Mouse (Mus musculus) forebrain, embryonic 10.5 days (tissue): ENCODE measurements around the gene Csnk2a1. TPM values are rescaled to one million over a fixed set of nuclear protein-coding genes. Genes with fewer than 3 reads are reported as not detected.
"Not testable (repeated sequence)": the region's sequence is repeated elsewhere in the genome, so short reads cannot be mapped to it uniquely, and the experiment has no call there.

Source experiments
- DNase-seq: peaks from one replicate; pipeline ENCODE4 v3.0.0-alpha.2; 2017; ENCODE audit warnings: low spot score; ENCODE audit errors: extremely low spot score
- H3K27ac ChIP-seq: fragments of 300-500 bp; sonication (generic); 2 replicates; pipeline ENCODE4 v1.5.1; 2016; ENCODE audit warnings: mild to moderate bottlenecking
- H3K27me3 ChIP-seq: fragments of 300-500 bp; sonication (generic); 2 replicates; pipeline ENCODE4 v1.6.1; 2016; ENCODE audit warnings: mild to moderate bottlenecking; ENCODE audit not compliant: poor library complexity, severe bottlenecking
- H3K36me3 ChIP-seq: fragments of 300-500 bp; sonication (generic); replicated peaks from 2 replicates; pipeline ENCODE4 v1.6.1; 2016; ENCODE audit warnings: mild to moderate bottlenecking, moderate library complexity
- H3K4me1 ChIP-seq: fragments of 300-500 bp; sonication (generic); 2 replicates; pipeline ENCODE4 v1.6.1; 2016
- H3K4me3 ChIP-seq: fragments of 300-500 bp; sonication (generic); 2 replicates; pipeline ENCODE4 v1.5.1; 2016; ENCODE audit warnings: mild to moderate bottlenecking, moderate library complexity
- H3K9me3 ChIP-seq: fragments of 300-500 bp; sonication (generic); 2 replicates; pipeline ENCODE4 v1.6.1; 2016; ENCODE audit warnings: mild to moderate bottlenecking, moderate library complexity
- WGBS: fragments of 180-500 bp; shearing (Covaris S2); methylation state at CpG from one replicate; pipeline ENCODE4 v1.1.7; 2016; 5-methylcytosine and 5-hydroxymethylcytosine counted together
- polyA plus RNA-seq: library from polyadenylated mRNA; unstranded; fragments of >200 nt; fragmentation: Nextera tagmentation; extraction: Ambion mirVana; gene quantifications from 2 replicates; pipeline ENCODE4 v1.2.1, GENCODE M21; 2016

Csnk2a1 gene
- polyA plus RNA-seq, 1 experiment from 2014 or later = 91.0 TPM

DNA sequence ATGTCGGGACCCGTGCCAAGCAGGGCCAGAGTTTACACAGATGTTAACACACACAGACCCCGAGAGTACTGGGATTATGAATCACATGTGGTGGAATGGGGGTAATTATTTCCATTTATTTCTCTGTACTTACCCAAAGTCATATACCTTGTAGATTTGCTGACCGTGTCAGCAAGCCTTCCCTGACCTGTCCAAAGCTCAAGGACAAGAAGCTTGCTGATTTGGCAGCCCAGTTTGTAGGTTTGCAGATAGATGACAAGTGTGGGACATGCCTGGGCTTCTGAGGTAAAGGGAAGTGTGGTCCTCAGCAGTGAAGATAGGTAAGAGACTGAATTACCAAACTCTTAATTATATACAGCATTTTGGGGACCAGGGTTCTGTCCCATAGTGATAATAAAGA lies 23.9 kb downstream of the Csnk2a1 start:
- no peaks in the 10 kb centered on the region for H3K9me3 ChIP-seq
- H3K27ac ChIP-seq = no peak overlapping the region
- peaks cover 51% of the 10 kb centered on the region for H3K36me3 ChIP-seq
- no peak for DNase-seq
- no peak overlapping the region for H3K4me3 ChIP-seq
- WGBS = 92% methylated on average over 4 of the region's 4 CpGs
- H3K27me3 ChIP-seq = no peaks in the 10 kb centered on the region
- H3K4me1 ChIP-seq = no peaks in the 10 kb centered on the region

DNA sequence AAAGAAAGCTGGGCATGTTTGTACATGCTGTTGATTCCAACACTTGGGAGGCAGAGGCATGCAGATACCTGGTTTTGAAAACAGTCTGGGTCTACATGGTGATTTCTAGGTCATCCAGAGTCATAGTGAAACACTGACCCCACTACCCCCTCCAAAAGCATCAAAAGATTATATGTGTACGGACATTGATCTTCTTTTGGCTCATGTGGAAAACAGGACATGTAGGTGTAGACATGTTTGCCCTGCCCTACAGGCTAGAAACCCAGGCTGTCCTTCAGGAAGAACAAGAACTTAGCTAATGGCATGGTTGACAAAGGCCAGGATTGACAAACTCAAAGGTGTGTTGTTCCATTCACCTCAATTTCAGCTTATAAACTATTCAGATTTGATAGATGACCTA lies 33.1 kb downstream of the Csnk2a1 start:
- no peak for DNase-seq
- no peak overlapping the region for H3K4me3 ChIP-seq
- H3K27ac ChIP-seq = no peak overlapping the region
- H3K4me1 ChIP-seq = no peaks in the 10 kb centered on the region
- no peaks in the 10 kb centered on the region for H3K27me3 ChIP-seq
- no peaks in the 10 kb centered on the region for H3K9me3 ChIP-seq
- H3K36me3 ChIP-seq = peaks cover 85% of the 10 kb centered on the region
- WGBS = 91% methylated on average over 1 of the region's 1 CpGs

DNA sequence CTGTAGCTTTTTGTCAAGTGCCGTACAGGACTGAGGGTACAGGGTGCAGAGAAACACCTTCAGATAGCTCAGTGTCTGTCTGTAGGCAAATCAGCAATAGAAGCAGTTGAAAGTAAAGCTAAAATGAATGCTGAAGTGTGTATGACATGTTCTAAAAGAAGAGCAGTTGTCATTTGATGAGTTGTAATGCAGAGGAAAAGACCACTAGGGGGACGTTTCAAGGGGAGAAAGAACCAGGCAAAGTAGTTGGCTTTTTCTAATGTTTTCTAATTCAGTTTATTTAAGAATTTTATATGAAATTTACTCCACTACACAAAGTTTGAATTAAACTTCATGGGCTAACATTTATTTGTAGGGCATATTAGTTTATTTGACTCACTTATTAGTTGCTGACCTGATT lies 47.0 kb downstream of the Csnk2a1 start:
- Histone ChIP-seq H3K27me3 (no peaks in the 10 kb centered on the region), H3K4me1 (no peaks in the 10 kb centered on the region), H3K36me3 (peaks cover 91% of the 10 kb centered on the region), H3K9me3 (no peaks in the 10 kb centered on the region), H3K27ac (no peak overlapping the region), H3K4me3 (no peak overlapping the region)
- DNase-seq = no peak
- 80% methylated on average over 2 of the region's 2 CpGs for WGBS

DNA sequence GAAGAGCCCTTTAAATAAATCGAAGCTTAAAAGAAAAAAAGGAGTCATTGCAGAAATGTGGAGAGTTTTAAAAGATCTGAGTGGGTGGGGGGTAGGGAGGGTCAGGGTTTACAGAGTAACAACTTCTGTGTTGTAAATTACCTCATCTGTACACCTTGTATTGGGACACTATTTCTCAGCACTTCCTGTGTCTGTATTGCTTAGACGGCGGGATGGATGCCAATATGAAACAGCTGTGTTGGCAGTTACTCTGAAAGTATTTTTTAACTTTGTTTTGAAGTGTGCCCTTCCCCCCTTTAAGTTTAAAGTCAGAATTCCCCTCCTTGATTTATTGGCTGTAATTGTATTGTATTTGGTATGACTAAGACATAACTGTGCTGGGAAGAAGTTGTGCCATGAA lies 54.8 kb downstream of the Csnk2a1 start:
- WGBS = 92% methylated on average over 3 of the region's 3 CpGs
- H3K4me1 ChIP-seq = no peaks in the 10 kb centered on the region
- H3K4me3 ChIP-seq = no peak overlapping the region
- H3K27ac ChIP-seq = no peak overlapping the region
- H3K36me3 ChIP-seq = peaks cover 89% of the 10 kb centered on the region
- DNase-seq = no peak
- H3K9me3 ChIP-seq = no peaks in the 10 kb centered on the region
- H3K27me3 ChIP-seq = no peaks in the 10 kb centered on the region

DNA sequence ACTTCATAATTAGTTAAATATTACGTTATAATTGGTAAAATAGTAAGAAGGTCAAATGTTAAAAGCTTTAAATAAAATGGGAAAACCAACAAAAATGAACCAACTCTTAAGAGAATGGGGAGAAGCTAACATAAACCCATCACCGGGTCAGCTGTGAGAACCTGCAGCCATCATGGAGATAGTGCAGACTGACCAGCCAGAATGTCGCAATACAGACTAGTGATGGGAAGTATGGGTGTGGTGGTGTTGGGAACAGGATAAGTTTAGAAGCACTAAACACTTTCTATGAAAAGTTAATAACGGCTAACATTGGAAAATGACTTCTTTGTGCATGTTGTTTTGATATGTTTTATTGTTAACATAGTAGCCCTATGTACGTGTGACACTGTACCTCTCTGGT lies 60.9 kb downstream of the Csnk2a1 start:
- WGBS = 93% methylated on average over 5 of the region's 5 CpGs
- DNase-seq = no peak
- Histone ChIP-seq H3K9me3 (no peaks in the 10 kb centered on the region), H3K36me3 (peaks cover 53% of the 10 kb centered on the region), H3K4me3 (no peak overlapping the region), H3K4me1 (no peaks in the 10 kb centered on the region), H3K27ac (no peak overlapping the region), H3K27me3 (no peaks in the 10 kb centered on the region)

DNA sequence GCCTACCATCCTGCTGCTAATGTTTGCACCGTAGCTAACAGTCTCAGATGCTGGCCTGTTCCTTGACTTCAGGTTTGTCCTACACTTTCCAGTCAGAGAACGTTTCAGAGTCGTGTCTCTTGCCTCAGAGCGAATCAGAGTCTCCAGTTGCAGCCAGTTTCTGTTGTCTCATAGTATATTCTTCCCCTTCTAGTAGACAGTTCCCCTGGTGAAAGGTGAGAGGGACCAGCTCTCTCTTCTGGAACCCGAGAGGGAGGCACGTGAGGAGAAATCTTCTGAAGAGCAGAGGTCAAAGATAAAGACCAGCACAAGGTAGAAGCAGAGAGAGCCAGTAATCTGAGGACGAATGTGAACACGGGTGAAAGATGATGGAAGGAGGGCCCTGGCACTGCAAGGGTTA lies 61.4 kb downstream of the Csnk2a1 start:
- no peak overlapping the region for H3K27ac ChIP-seq
- H3K36me3 ChIP-seq = peaks cover 48% of the 10 kb centered on the region
- H3K4me1 ChIP-seq = peaks cover 1% of the 10 kb centered on the region
- DNase-seq = no peak
- WGBS = 85% methylated on average over 8 of the region's 8 CpGs
- H3K4me3 ChIP-seq = no peak overlapping the region
- no peaks in the 10 kb centered on the region for H3K27me3 ChIP-seq
- H3K9me3 ChIP-seq = no peaks in the 10 kb centered on the region

DNA sequence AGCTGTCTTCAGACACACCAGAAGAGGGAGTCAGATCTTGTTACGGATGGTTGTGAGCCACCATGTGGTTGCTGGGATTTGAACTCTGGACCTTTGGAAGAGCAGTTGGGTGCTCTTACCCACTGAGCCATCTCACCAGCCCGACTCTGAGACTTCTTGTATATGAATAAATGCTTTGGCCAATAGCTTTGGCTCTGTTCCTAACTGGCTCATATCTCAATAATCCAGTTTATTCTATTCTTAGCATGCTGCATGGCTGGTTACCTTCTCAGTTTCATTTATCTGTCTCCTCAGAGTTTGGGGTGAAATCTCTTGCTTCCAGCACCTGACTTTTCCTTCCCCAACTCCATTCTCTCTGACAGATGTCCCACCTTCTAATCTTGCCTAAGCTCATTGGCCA lies 63.0 kb downstream of the Csnk2a1 start:
- H3K9me3 ChIP-seq, H3K27me3 ChIP-seq, DNase-seq, H3K27ac ChIP-seq, H3K4me3 ChIP-seq: not testable (repeated sequence)
- H3K4me1 ChIP-seq = peaks cover 10% of the 10 kb centered on the region
- 75% methylated on average over 2 of the region's 2 CpGs for WGBS
- H3K36me3 ChIP-seq = peaks cover 33% of the 10 kb centered on the region

DNA sequence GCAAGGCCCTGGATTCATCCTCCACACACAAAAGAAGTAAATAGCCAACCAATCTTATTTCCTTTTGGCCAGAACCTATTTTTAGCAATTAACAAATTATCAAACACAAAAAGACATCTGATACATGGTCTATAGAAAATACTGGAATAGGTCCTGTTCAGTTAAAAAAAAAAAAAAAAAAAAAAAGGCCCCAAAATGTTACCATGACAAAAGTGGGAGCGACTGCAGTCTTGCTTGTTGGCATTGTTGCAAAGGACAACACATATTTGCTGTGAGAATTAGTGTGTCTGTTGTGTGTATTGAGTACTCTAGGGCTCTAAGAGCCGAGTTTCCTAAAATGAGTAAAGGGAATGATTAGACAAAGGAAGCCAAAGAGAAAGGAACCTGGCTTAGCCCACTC lies 65.8 kb downstream of the Csnk2a1 start:
- Histone ChIP-seq H3K27me3 (no peaks in the 10 kb centered on the region), H3K36me3 (peaks cover 15% of the 10 kb centered on the region), H3K9me3 (no peaks in the 10 kb centered on the region), H3K4me3 (no peak overlapping the region), H3K4me1 (peaks cover 20% of the 10 kb centered on the region), H3K27ac (no peak overlapping the region)
- DNase-seq = no peak
- 59% methylated on average over 2 of the region's 2 CpGs for WGBS

DNA sequence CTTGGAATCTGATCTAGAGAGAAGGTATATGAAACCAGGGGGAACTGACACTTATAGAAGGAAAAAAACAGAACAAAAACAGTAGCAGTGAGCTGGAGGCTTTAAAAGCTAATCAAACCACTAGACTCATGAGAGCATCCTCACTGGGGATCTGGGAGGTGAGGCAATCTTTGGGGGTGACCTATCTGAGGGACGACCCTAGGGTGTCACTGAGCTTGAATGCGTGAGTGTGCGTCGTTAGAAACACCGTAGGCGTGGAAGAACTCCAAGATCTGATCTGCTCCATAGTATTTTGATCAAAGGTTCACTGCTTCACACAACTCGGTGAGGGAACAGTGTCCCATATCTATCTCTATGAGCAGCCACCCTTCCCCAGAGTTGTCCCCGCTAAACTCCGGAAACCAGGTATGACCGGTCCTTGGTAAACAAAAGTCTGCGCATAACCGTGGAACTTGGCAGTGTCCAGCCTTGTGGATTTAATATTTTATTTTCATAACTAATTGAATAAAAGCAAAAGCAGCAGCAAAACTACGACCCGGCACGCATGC lies 66.6 kb downstream of the Csnk2a1 start:
- WGBS = 2% methylated on average over 15 of the region's 15 CpGs
- no peak for DNase-seq
- no peaks in the 10 kb centered on the region for H3K9me3 ChIP-seq

DNA sequence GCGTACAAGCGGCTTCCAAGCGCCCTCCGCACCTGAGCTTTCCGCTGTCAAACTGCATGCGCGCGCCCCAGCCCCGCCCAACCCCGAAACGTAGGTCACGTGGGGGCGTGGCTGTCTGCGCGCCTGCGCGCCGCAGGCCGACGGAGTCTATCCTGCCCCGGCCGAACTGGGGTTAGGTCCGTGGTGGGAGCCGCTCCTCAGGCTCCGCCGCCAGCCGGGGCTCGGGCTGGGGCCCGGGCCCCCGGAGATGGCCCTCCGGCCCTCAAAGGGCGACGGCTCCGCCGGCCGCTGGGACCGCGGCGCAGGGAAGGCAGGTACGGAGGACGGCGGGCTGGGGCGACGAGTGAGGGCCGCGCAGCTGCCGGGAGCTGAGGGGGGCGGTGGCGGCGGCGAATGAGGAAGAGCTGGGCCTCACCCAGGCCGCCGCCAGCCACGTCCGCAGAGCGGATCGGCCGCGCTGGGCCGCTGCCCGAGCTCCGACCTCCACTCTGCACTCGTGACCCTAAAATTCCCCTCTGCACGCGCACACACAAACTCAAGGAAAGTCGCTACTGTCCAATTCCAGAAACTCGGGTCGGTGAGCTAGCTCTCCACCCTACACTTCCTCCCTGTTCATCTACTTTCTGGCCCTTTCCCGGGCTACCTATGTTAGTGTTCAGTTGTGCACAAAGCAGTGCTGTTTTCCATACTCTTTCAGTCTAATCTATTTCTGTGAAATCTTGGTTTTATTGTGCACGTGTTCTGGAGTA lies 67.3 kb downstream of the Csnk2a1 start, which contains the start of gene Tbc1d20:
TSS of gene Tbc1d20 (plus strand) at position 102 of the 749 bp plus-strand sequence.
- Histone ChIP-seq H3K4me1 (peaks cover 20% of the 10 kb centered on the region), H3K36me3 (peaks cover 10% of the 10 kb centered on the region), H3K27me3 (no peaks in the 10 kb centered on the region), H3K27ac (peak within 1 kb of the TSS; percentile 95), H3K4me3 (peak within 1 kb of the TSS; percentile 92), H3K9me3 (no peaks in the 10 kb centered on the region)
- under 1% methylated on average over 69 of the region's 70 CpGs for WGBS
- DNase-seq = peak; percentile 90

More for the DNA sequence above, 66.6 kb downstream of the Csnk2a1 start:
- H3K4me1 ChIP-seq = peaks cover 20% of the 10 kb centered on the region
- peaks cover 12% of the 10 kb centered on the region for H3K36me3 ChIP-seq
- H3K4me3 ChIP-seq = peak overlapping the region; percentile 92
- no peaks in the 10 kb centered on the region for H3K27me3 ChIP-seq
- peak overlapping the region; percentile 95 for H3K27ac ChIP-seq

DNA sequence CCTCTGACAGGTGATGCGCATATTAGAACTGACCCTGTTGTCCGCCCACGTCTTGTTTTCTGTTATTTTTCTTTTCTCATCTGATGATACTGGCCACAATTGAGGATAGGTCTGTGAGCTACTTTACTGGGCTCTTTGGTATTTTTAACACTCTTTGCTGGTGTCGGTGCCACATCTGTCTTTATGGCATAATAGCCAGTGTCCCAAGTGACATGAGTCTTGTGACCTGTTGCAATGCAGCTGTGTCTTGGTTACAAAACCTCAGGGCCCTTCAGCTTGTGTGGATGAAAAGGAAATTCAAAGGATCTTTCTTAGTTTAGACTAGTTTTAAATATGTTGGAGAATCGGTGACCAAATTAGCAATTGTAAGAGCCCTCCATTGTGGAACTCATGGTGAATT lies 67.9 kb downstream of the Csnk2a1 start:
- Histone ChIP-seq H3K27me3 (no peaks in the 10 kb centered on the region), H3K9me3 (no peaks in the 10 kb centered on the region), H3K27ac (peak overlapping the region; percentile 95; the same call in 1 of the 2 replicates), H3K36me3 (peaks cover 10% of the 10 kb centered on the region), H3K4me1 (peaks cover 20% of the 10 kb centered on the region), H3K4me3 (peak overlapping the region; percentile 92)
- no peak for DNase-seq
- WGBS = 49% methylated on average over 5 of the region's 5 CpGs

DNA sequence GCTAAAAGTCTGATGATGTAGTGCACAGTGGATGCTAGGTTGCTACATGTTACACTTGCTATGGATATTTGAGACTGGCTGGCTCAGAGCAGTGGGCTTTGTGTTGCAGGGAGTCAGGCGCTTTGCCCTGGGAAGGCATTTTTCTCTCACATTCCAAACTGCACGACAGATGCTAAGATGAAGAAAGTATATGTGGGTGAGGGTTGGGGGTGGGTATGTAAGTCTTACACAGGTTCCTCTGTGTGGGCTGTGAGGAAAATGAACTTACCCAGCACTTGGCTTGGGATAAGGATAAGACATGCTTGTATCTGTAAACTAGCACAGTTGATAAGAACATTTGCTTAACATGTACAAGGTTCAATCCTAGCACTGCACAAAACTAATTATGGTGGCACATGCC lies 76.2 kb downstream of the Csnk2a1 start:
- Histone ChIP-seq H3K27me3 (no peaks in the 10 kb centered on the region), H3K9me3 (no peaks in the 10 kb centered on the region), H3K4me3 (no peak overlapping the region), H3K27ac (no peak overlapping the region), H3K36me3 (peaks cover 58% of the 10 kb centered on the region), H3K4me1 (peaks cover 5% of the 10 kb centered on the region; the same call in 1 of the 2 replicates)
- DNase-seq = no peak
- WGBS = 92% methylated on average over 2 of the region's 2 CpGs

DNA sequence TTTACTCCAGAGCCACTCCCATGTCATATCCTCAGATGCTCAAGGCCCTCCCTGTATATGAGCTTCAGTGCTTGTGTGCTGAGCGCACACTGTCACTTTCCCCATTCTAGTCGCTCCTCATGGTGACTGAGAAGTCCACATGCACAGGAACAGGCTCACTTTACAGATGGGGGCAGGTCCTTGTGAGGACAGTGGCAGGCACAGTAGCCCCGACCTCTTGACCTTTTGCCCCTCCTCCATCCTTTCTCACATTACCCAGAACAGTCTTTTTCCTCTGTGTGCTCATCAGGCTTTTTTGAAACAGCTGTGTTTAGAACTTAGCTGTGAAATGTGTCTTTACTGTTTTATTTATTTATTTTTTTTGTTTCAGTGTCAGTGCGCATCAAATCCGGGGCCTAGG lies 77.1 kb downstream of the Csnk2a1 start:
- DNase-seq = no peak
- 74% methylated on average over 5 of the region's 5 CpGs for WGBS
- peaks cover 67% of the 10 kb centered on the region for H3K36me3 ChIP-seq

More for the DNA sequence above, 77.1 kb downstream of the Csnk2a1 start:
- Histone ChIP-seq H3K4me3 (no peak overlapping the region), H3K27me3 (no peaks in the 10 kb centered on the region), H3K27ac (no peak overlapping the region), H3K4me1 (peaks cover 5% of the 10 kb centered on the region; the same call in 1 of the 2 replicates), H3K9me3 (no peaks in the 10 kb centered on the region)
